Mouse (Mus musculus) bone marrow macrophage, adult 2 months (primary cell): ENCODE measurements around the gene Cmtr1. TPM values are rescaled to one million over a fixed set of nuclear protein-coding genes. Genes with fewer than 3 reads are reported as not detected.

Experiments used
- H3K27ac ChIP-seq: 2 replicates; pipeline ENCODE4 v1.5.1; 2012; ENCODE audit warnings: low read depth, low read length; ENCODE audit not compliant: insufficient read depth
- H3K4me1 ChIP-seq: 2 replicates; pipeline ENCODE4 v1.6.1; 2012; ENCODE audit warnings: low read length; ENCODE audit not compliant: control insufficient read depth, insufficient read depth
- H3K4me3 ChIP-seq: 2 replicates; pipeline ENCODE4 v1.5.1; 2012; ENCODE audit warnings: mild to moderate bottlenecking, low read length, moderate library complexity; ENCODE audit not compliant: insufficient read depth
- CTCF ChIP-seq: IDR thresholded peaks from 2 replicates; pipeline ENCODE4 v1.5.1; 2012; ENCODE audit warnings: low read depth, mild to moderate bottlenecking, low read length, moderate library complexity
- POLR2A ChIP-seq: IDR thresholded peaks from 2 replicates; pipeline ENCODE4 v1.6.1; 2012; ENCODE audit warnings: mild to moderate bottlenecking, low read depth, low read length, borderline replicate concordance
- polyA plus RNA-seq: library from polyadenylated mRNA; stranded (reverse); fragments of >200 nt; gene quantifications from 2 replicates; pipeline ENCODE4 v1.2.4, GENCODE M21; 2012; ENCODE audit not compliant: missing spikeins, insufficient read depth, insufficient read length

The Cmtr1 gene
- polyA plus RNA-seq, 1 experiment = 60.7 TPM

GRCm38 (mm10) chr17:29681669-29682068, 21.3 kb downstream of the Cmtr1 start:
- H3K27ac ChIP-seq = no peak overlapping the region
- H3K4me3 ChIP-seq = no peak overlapping the region
- H3K4me1 ChIP-seq = peaks cover 8% of the 10 kb centered on the region; the same call in 1 of the 2 replicates
- TF ChIP-seq POLR2A = no peak
- TF ChIP-seq CTCF = no peak

GRCm38 (mm10) chr17:29682261-29682660, 21.9 kb downstream of the Cmtr1 start:
- TF ChIP-seq CTCF (no peak), POLR2A (no peak)
- H3K27ac ChIP-seq = no peak overlapping the region
- no peak overlapping the region for H3K4me3 ChIP-seq
- H3K4me1 ChIP-seq = peaks cover 8% of the 10 kb centered on the region; the same call in 1 of the 2 replicates

- Histone ChIP-seq H3K4me1 (peaks cover 8% of the 10 kb centered on the region; the same call in 1 of the 2 replicates), H3K27ac (no peak overlapping the region), H3K4me3 (no peak overlapping the region)
- no peak for TF ChIP-seq CTCF
- no peak for TF ChIP-seq POLR2A
Observed at GRCm38 (mm10) chr17:29683127-29683526, 22.7 kb downstream of the Cmtr1 start.

GRCm38 (mm10) chr17:29684275-29684674, 23.9 kb downstream of the Cmtr1 start:
- no peak for TF ChIP-seq POLR2A
- no peak for TF ChIP-seq CTCF

GRCm38 (mm10) chr17:29686771-29687170, 26.4 kb downstream of the Cmtr1 start:
- TF ChIP-seq CTCF (no peak), POLR2A (no peak)
- no peak overlapping the region for H3K4me3 ChIP-seq
- no peak overlapping the region for H3K27ac ChIP-seq
- no peaks in the 10 kb centered on the region for H3K4me1 ChIP-seq

More at GRCm38 (mm10) chr17:29684275-29684674, 23.9 kb downstream of the Cmtr1 start:
- Histone ChIP-seq H3K4me1 (peaks cover 4% of the 10 kb centered on the region; the same call in 1 of the 2 replicates), H3K4me3 (no peak overlapping the region), H3K27ac (no peak overlapping the region)

GRCm38 (mm10) chr17:29687373-29687772, 27.0 kb downstream of the Cmtr1 start:
- no peaks in the 10 kb centered on the region for H3K4me1 ChIP-seq
- H3K27ac ChIP-seq = no peak overlapping the region
- TF ChIP-seq POLR2A (no peak), CTCF (no peak)
- H3K4me3 ChIP-seq = no peak overlapping the region

- Histone ChIP-seq H3K27ac (no peak overlapping the region), H3K4me3 (no peak overlapping the region), H3K4me1 (no peaks in the 10 kb centered on the region)
- TF ChIP-seq POLR2A (no peak), CTCF (no peak)
Observed at GRCm38 (mm10) chr17:29688610-29689009, 28.2 kb downstream of the Cmtr1 start.

- Histone ChIP-seq H3K4me3 (no peak overlapping the region), H3K4me1 (no peaks in the 10 kb centered on the region), H3K27ac (no peak overlapping the region)
- TF ChIP-seq POLR2A (no peak), CTCF (no peak)
Observed at GRCm38 (mm10) chr17:29690257-29690656, 29.9 kb downstream of the Cmtr1 start.

GRCm38 (mm10) chr17:29692827-29693226, 32.4 kb downstream of the Cmtr1 start:
- TF ChIP-seq POLR2A (no peak), CTCF (no peak)
- H3K4me1 ChIP-seq = no peaks in the 10 kb centered on the region
- no peak overlapping the region for H3K27ac ChIP-seq
- no peak overlapping the region for H3K4me3 ChIP-seq

GRCm38 (mm10) chr17:29693571-29693970, 33.2 kb downstream of the Cmtr1 start:
- no peaks in the 10 kb centered on the region for H3K4me1 ChIP-seq
- TF ChIP-seq CTCF (no peak), POLR2A (no peak)
- no peak overlapping the region for H3K4me3 ChIP-seq
- no peak overlapping the region for H3K27ac ChIP-seq

GRCm38 (mm10) chr17:29694516-29694915, 34.1 kb downstream of the Cmtr1 start:
- Histone ChIP-seq H3K27ac (no peak overlapping the region), H3K4me1 (no peaks in the 10 kb centered on the region), H3K4me3 (no peak overlapping the region)
- TF ChIP-seq POLR2A = no peak
- TF ChIP-seq CTCF = no peak
